Mouse (Mus musculus): ENCODE data around the gene Rdh7. TPM values are rescaled to one million over a fixed set of nuclear protein-coding genes. Genes with fewer than 3 reads are reported as not detected.
"Not testable (repeated sequence)": the region's sequence is repeated elsewhere in the genome, so short reads cannot be mapped to it uniquely, and the experiment has no call there.

The Rdh7 gene
- polyA plus RNA-seq, 1 experiment, result 0.72 TPM

DNA sequence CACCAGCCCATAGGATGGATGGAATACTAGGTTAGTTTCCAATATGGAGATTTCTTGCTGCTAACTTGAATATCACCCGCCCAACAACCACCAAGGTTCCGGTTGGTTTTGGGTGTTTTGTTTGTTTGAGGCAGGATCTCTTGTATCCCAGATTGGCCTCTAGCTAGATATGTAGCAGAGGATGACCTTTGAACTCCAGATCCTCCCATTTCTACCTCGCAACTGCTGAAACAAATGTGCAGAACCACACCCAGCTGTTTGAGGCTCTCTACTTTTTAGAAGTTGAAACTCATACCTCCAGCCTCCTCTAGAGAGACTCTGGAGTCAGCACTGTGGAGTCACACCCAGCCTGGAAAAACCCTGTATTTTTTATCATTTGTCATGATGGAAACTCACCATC, 8.9 kb upstream of the Rdh7 start:
- Histone ChIP-seq H3K4me1 (ENCODE audit: control insufficient read depth, insufficient read depth, low read length) (peaks cover 7% of the 10 kb centered on the region; the same call in 1 of the 2 replicates), H3K4me3 (replicated peaks; ENCODE audit: extremely low read depth, low read depth, low read length) (no peak overlapping the region)
- TF ChIP-seq POLR2A (IDR thresholded peaks at IDR 0.05; ENCODE audit: borderline replicate concordance, extremely low read depth, low read depth, low read length) (no peak), CTCF (IDR thresholded peaks at IDR 0.05; ENCODE audit: insufficient read depth, low read length) (no peak)
- no peak for DNase-seq
- WGBS, result 83% methylated on average over 3 of the region's 3 CpGs

DNA sequence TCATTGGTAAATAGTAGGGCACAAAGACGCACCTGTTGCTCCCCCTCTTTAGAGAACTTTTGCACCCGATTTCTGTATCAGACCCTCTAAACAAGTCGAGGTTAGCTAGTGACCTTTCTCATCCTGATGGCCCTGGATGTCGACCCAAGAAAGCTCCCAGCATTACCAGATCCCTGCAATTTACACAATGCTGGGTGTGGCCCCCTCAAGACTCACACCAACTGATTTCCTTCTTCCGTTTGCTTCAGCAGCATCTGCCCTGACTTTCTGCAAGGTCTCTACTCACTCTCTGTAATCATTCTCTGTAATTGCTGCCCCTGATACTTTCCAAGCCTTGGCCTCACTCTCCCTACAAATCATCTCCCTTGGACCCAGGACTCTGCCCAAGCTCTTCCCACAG, 8.1 kb upstream of the Rdh7 start:
- Histone ChIP-seq H3K4me3 (replicated peaks; ENCODE audit: extremely low read depth, low read depth, low read length) (no peak overlapping the region), H3K4me1 (ENCODE audit: control insufficient read depth, insufficient read depth, low read length) (peaks cover 7% of the 10 kb centered on the region; the same call in 1 of the 2 replicates)
- no peak for DNase-seq
- WGBS, result 38% methylated on average over 5 of the region's 5 CpGs
- TF ChIP-seq CTCF (IDR thresholded peaks at IDR 0.05; ENCODE audit: insufficient read depth, low read length), result no peak
- TF ChIP-seq POLR2A (IDR thresholded peaks at IDR 0.05; ENCODE audit: borderline replicate concordance, extremely low read depth, low read depth, low read length), result no peak

DNA sequence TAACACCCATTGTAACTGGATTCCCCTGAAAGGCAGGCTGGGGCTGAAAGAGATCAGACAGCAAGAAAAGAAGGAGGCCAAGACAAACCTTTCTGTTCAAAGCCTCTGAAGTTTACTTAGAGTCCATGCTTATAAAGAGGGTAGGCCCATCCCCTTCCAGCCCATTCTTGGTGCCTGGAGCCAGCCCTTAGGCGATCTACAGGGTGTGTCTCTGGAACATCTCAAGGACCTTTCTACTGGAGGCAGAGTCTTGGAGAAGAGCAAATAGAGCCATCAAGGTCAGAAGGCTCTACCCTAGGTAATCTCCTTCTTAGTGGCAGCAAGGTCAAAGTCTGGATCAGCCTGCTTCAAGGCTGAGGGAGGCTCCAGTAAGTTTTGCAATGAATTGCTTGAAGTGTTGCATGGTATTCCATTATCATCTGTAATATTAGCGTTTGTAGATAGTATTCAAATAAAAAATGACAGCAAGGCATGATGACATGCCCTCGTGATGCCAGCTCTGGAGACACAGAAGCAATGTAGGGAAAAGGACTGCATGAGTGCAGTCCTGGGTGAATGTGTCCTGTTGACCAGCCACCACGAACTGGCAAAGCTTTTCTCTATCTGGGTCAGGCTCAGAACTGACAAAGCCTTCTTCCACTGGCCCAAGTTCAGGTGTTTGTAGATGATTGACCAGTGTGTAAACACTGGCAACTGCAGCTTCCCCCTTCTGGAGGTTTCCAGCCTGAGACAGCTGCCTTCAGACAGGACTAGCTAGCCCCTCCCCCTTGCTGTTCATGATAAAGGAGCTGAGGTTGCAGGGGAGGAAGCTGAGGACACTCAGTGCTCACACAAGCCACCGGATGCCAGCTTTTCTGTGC, 4.8 kb upstream of the Rdh7 start:
- H3K4me3 ChIP-seq (replicated peaks; ENCODE audit: extremely low read depth, low read depth, low read length); H3K4me1 ChIP-seq (ENCODE audit: control insufficient read depth, insufficient read depth, low read length); DNase-seq: not testable (repeated sequence)
- WGBS, result 31% methylated on average over 5 of the region's 5 CpGs

DNA sequence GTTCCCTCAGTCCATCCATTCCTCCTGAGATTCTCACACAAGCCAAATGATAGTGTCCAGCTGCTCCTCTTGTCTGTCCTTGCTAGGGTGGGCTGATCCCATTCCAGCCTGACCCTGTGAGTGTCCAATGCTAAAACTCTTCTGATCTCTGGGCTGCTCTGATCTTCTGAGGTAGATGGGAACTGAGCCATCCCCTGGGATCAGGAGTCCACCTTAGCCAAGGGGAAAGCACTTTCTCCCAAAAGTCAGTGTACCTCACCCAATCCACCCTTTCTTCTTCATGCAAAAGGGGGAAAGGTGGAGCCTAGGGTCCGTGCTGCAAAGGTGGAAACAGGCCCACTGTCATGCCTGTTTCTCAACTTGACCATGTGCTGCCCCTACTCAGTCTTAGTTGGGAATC, 2.9 kb upstream of the Rdh7 start:
- TF ChIP-seq CTCF (IDR thresholded peaks at IDR 0.05; ENCODE audit: insufficient read depth, low read length) (no peak), POLR2A (IDR thresholded peaks at IDR 0.05; ENCODE audit: borderline replicate concordance, extremely low read depth, low read depth, low read length) (no peak)
- Histone ChIP-seq H3K4me3 (replicated peaks; ENCODE audit: extremely low read depth, low read depth, low read length) (no peak overlapping the region), H3K4me1 (ENCODE audit: control insufficient read depth, insufficient read depth, low read length) (peaks cover 4% of the 10 kb centered on the region; the same call in 1 of the 2 replicates)
- no peak for DNase-seq
- WGBS, result 74% methylated on average over 1 of the region's 1 CpGs

DNA sequence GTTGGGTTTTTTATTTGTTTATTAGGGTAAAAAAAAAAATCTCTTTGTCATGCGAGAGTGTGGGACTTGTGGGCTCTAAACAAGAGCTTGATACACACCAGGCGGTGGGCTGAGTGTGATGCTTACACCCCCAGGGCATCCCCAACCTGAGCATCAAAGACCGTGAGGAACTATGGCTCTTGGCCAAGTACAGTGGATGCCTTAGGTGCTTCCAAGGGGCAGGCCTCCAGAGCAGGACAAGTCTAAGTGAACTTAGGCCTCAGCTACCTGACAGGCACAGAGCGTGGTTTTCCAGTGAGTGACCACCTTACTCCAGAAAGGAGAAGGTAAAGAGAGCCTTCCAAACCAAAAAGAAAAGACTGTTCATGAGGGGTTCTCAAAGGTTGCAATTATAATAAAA, 1.6 kb downstream of the Rdh7 start:
- Histone ChIP-seq H3K4me3 (replicated peaks; ENCODE audit: extremely low read depth, low read depth, low read length) (no peak overlapping the region), H3K4me1 (ENCODE audit: control insufficient read depth, insufficient read depth, low read length) (no peaks in the 10 kb centered on the region)
- no peak for DNase-seq
- TF ChIP-seq POLR2A (IDR thresholded peaks at IDR 0.05; ENCODE audit: borderline replicate concordance, extremely low read depth, low read depth, low read length) (no peak), CTCF (IDR thresholded peaks at IDR 0.05; ENCODE audit: insufficient read depth, low read length) (no peak)
- 80% methylated on average over 4 of the region's 4 CpGs for WGBS

DNA sequence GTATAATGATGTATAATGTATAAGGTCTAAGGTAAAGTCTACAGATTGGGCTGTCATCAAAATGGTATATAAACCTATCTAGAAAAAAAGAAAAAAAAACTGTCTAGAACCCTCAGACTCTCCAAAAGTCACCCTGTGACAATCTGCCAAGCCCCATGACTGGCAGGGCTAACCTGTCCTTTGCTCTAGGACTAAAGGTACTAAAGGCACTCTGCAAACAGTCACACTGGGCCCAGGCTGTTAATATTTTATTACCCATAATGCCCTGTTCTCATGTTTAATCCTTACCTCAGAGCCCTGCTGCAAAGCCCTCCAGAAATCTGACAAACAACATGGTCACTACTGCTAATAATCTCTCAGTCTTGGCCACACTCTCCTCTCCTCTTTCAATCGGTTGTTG, 2.1 kb downstream of the Rdh7 start:
- TF ChIP-seq CTCF (IDR thresholded peaks at IDR 0.05; ENCODE audit: insufficient read depth, low read length) (no peak), POLR2A (IDR thresholded peaks at IDR 0.05; ENCODE audit: borderline replicate concordance, extremely low read depth, low read depth, low read length) (no peak)
- no peak overlapping the region for H3K4me3 ChIP-seq (replicated peaks; ENCODE audit: extremely low read depth, low read depth, low read length)
- DNase-seq, result no peak

DNA sequence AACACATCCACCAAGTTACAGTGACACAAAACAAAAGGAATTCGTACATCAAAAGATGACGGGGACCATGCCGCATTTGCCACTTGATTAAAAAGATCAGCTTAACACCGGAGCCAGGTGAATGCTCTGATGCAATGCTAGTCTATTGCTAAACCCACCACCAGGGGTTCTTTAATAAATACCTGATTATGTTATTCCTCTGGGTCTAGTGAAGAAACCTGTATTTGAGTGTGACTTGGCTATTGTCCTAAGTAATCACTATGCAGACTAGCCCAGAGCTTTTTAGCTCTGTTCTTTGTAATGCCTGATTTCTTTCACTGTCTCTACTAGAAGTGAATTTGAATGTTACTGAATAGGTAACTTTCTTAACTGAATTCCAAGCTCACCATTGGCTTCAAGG, 7.6 kb downstream of the Rdh7 start:
- no peak for TF ChIP-seq CTCF (IDR thresholded peaks at IDR 0.05; ENCODE audit: insufficient read depth, low read length)
- no peak for TF ChIP-seq POLR2A (IDR thresholded peaks at IDR 0.05; ENCODE audit: borderline replicate concordance, extremely low read depth, low read depth, low read length)
- Histone ChIP-seq H3K4me1 (ENCODE audit: control insufficient read depth, insufficient read depth, low read length) (peaks cover 7% of the 10 kb centered on the region; the same call in 1 of the 2 replicates), H3K4me3 (replicated peaks; ENCODE audit: extremely low read depth, low read depth, low read length) (no peak overlapping the region)
- 81% methylated on average over 4 of the region's 4 CpGs for WGBS
- no peak for DNase-seq

More for the DNA sequence above, 2.1 kb downstream of the Rdh7 start:
- WGBS, result 57% methylated on average over 1 of the region's 1 CpGs
- H3K4me1 ChIP-seq (ENCODE audit: control insufficient read depth, insufficient read depth, low read length), result no peaks in the 10 kb centered on the region

DNA sequence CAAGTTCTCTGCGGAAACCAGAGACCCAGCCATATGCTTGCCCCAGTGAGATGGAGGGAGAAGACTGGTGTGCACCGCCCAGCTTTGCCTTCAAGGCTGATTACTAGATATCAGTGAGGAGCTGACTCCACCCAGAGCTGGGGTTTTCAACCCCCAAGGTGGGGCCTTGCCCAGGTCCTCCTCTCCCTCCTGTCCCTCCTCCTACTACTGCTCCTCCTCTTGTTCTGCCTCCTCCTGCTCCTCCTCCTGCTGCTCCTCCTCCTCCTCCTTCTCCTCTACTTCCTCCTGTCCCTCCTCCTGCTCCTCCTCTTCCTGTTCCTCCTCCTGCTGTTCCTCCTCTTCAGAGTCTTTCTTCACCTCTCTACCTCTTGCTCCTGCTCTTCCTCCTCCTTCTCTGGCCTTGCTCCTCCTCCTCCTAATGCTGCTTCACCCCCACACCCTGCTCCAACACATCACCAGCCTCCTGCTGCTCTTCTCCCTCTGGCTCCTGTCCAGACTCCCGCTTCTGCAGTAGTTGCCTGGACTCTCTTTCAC, 9.4 kb downstream of the Rdh7 start:
- H3K4me1 ChIP-seq (ENCODE audit: control insufficient read depth, insufficient read depth, low read length), result peaks cover 7% of the 10 kb centered on the region; the same call in 1 of the 2 replicates
- H3K4me3 ChIP-seq (replicated peaks; ENCODE audit: extremely low read depth, low read depth, low read length), result no peak overlapping the region
- WGBS, result 81% methylated on average over 3 of the region's 3 CpGs
- DNase-seq, result no peak
- TF ChIP-seq CTCF (IDR thresholded peaks at IDR 0.05; ENCODE audit: insufficient read depth, low read length) (no peak), POLR2A (IDR thresholded peaks at IDR 0.05; ENCODE audit: borderline replicate concordance, extremely low read depth, low read depth, low read length) (no peak)

DNA sequence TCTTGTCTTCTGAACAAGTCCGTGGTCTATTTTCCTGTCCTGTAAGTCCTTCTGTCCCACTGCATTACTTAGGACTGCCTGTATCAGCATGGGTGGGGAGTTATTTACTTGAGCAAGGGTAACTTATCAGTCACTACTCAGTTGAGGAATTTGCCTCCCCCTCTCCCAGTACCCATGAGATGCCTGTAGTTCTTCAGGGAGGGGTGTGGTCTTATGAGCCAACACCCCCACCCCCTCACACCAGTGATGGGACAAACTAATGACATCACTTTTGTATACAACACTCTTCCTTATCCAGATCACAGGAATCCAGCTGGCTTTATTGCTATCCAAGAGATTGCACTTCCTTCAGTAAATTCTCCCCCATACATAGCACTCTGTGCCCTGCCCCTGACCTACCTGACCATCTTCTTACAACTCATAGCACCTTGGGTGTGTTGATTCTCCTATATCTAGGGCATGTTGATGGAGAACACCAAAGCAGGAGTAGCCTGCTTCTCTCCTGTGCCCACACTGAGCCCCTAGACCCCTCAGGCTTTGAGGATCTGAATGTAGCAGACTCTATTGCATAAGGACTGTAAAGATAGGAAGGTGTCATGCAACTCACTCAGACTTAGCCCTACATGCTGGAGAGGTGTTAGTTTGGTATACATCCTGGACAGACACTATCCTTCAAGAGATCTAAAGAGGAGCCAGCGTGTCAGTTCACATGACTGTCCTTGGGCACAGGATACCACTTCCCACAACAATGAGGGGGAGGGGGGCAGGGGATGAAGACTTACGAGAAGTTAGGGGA, 10.2 kb downstream of the Rdh7 start:
- peaks cover 7% of the 10 kb centered on the region; the same call in 1 of the 2 replicates for H3K4me1 ChIP-seq (ENCODE audit: control insufficient read depth, insufficient read depth, low read length)
- DNase-seq, result no peak
- H3K4me3 ChIP-seq (replicated peaks; ENCODE audit: extremely low read depth, low read depth, low read length), result no peak overlapping the region
- TF ChIP-seq POLR2A (IDR thresholded peaks at IDR 0.05; ENCODE audit: borderline replicate concordance, extremely low read depth, low read depth, low read length) (no peak), CTCF (IDR thresholded peaks at IDR 0.05; ENCODE audit: insufficient read depth, low read length) (no peak)
- WGBS, result 43% methylated on average over 3 of the region's 3 CpGs
